Mouse (Mus musculus) adipocyte (in vitro differentiated cells): ENCODE data around the gene Gm6899.
A peak's percentile ranks its signal among the peaks of the same experiment; 100 is the strongest.

Experiments
- DNase-seq: peaks from one replicate; pipeline ENCODE4 v3.0.0-alpha.2; 2016; ENCODE audit warnings: low spot score

Gene Gm6899

DNA sequence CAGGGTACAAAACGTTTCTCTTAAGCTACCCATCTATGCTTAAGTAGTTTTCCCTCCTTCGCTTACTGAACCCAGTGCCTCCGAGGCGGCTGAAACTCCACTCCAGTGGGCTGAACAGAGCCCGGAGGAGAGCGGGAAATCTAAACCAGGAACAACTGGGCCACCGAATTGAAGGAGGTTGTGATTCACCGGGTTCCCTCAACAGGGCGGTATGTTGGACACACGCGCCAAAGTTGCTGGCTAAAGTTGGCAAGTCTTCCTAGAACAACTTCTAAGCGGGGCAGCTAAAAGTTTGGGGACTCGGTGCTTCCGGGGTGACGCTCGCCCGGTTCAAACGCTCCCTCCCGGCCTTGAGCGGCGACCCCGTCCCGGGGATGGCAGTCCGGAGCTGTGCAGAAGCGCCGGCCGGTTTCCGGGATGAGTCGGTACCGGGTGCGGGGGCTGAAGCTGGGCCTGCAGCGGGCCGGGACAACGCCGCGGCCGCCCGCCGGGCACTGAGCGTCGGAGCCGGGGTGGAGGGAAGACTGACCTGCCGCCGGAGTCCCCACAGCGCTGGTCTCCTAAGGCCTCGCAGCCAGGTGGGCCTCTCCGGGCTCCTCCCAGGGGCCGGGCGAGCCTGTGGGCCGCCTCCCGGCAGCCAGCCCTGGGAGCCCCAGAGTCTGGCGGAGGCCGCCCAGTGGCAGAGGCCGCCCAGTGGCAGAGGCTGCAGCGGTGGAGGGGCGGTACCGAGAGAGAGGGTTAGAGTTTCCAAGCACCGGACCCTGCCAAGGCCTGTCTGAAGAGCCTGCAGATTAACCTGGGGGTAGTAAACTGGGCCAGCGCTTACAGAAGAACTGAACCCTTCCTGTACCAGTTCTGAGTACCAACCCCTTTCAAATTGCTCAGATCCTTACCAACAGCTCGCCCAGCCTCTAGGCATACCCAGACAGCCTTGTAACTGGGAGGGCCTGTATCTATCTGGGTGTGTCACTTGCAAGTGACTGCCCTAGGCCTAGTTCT is at the start of gene Gm6899, which contains the start of gene Vrk2:
Gene Gm6899, plus strand, starts transcription at position 181 of the 999 bp plus-strand sequence.
Gene Vrk2, minus strand, starts transcription at position 939 of the 999 bp plus-strand sequence.
- DNase-seq: peak; percentile 85

GRCm38 (mm10) chr11:26551551-26551950 is 41.5 kb upstream of the Gm6899 start:
- no peak for DNase-seq

GRCm38 (mm10) chr11:26585409-26586366 is 7.4 kb upstream of the Gm6899 start:
- no peak for DNase-seq

GRCm38 (mm10) chr11:26586367-26587183 is 6.5 kb upstream of the Gm6899 start:
- DNase-seq: no peak

- no peak for DNase-seq
Measured at GRCm38 (mm10) chr11:26587184-26587524, 5.9 kb upstream of the Gm6899 start.

GRCm38 (mm10) chr11:26592395-26593053 is 517 bp upstream of the Gm6899 start:
- DNase-seq: no peak

DNA sequence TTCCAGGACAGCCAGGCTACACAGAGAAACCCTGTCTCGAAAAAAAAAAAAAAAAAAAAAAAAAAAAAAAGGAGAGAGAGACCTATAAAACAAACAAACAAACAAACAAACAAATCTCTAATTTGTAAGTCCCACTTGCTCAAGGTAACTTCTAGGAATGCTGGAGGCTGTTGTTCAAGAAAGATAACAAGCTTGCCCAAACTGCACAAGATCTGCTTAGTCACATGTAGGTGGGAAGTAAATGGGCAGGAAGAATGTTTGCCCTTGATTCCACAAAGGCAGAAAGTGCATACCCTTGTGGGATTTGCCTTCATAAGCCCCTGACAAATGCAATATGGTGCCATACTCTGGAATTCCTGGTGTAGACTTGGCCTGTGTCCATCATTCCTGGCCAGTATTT is 1.4 kb downstream of the Gm6899 start:
- no peak for DNase-seq

DNA sequence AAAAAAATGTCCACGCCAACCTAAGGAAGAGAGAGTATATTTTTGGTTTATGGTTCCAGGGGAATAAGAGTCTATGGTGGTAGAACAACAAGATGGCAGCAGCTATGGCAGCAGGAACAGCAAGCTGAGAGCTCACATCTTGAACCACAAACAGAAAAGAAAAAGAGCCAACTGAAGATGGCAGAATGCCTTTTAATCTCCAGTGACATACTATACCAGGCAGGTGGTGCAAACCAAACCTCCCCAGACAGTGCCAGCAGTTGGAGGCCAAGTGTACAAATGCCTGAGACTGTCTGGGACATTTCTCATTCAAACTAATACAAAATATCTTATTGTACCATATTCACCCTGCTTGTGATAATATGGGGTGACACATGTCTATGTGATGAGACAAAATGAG is 3.1 kb downstream of the Gm6899 start:
- no peak for DNase-seq

- no peak for DNase-seq
Measured at GRCm38 (mm10) chr11:26597145-26597544, 4.1 kb downstream of the Gm6899 start.

- no peak for DNase-seq
Measured at GRCm38 (mm10) chr11:26597761-26598160, 4.7 kb downstream of the Gm6899 start.

DNA sequence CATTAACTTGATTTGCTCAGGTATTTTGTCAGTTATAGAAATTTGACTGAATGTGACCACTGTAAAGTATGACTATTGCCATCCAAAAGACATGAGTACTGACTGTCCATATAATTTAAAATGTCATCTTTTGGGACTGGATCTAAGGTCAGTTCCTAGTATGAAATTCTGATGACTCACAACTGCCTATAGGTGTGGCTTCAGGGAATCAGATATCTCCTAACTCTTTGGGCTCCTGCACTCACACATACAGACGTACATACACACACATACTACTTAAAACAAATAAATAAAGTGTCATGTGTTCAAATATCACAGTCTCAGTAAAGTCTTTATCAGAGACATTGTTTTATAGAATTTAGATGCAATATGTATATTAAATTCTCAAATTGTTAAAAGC is 5.8 kb downstream of the Gm6899 start:
- no peak for DNase-seq

- no peak for DNase-seq
Measured at GRCm38 (mm10) chr11:26600692-26601091, 7.7 kb downstream of the Gm6899 start.

DNA sequence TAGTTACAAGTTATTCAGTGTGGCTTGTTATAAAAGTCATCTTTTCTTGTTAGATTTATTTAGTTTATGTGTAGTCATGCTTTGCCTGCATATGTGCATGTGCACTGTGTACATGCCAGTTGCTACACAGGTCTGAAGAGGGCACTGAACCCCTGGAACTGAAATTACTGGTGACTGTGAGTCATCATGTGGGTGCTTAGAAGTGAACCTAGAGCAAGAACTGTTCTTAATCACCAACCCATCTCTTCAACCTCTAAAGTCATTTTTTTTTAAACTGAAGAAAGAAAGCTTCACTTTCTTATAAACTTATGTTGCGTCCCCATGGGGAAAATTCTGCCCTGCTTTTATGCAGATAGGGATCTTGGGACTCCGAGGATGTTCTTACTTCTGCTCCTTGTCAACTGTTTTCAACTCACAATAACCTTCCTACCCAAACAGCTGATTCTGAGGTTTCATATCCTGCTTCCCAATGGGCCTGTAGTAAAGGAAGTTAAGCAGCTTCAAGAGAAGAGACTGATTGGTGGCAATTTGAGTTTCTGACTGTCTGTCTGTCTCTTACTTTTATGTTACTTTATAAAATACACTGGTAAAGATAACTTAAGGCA is 8.6 kb downstream of the Gm6899 start:
- no peak for DNase-seq

DNA sequence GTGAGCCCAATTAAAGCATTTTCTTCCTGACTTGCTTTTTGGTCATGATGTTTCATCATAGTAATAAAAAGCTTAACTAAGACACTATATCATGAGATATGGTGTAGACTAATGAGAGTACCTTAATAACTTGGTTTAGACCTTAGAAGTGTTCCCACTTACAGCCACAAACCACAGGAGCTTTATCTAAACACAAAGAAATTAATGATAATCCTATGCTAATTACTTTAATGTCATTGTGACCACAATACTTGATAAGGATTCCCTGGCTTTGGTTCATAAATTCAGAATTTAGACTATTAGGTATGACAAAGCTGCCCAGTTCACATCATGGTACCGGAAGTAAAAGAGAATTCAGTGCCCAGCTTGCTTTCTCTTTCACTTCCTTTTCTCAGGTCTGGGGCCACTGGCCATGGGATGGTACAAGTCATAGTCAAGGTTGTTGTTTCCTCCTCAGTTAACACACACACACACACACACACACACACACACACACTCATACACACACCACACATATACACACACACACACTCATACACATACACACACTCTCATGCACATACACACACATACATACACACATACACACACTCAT is 11.1 kb downstream of the Gm6899 start:
- no peak for DNase-seq

DNA sequence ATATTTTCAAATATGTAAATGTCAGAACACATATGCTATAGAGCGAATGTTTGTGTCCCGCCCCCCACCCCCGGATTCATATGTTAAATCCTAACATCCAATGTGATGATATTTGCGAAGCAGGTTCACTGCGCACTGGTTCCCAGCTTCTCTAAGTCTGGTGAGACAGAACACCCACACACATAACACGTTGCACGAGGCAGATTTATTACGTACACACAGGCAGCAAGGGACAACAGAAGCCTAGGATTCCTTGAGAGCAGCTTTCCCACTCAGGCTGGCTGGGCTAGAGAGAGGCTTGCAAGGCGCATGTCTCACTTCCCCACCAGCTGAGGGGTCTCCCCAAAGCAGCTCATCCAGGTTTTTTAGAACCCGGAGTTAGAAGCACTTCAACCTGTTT is 15.8 kb downstream of the Gm6899 start:
- DNase-seq: no peak

- DNase-seq: no peak
Measured at GRCm38 (mm10) chr11:26618475-26619223, 25.6 kb downstream of the Gm6899 start.

DNA sequence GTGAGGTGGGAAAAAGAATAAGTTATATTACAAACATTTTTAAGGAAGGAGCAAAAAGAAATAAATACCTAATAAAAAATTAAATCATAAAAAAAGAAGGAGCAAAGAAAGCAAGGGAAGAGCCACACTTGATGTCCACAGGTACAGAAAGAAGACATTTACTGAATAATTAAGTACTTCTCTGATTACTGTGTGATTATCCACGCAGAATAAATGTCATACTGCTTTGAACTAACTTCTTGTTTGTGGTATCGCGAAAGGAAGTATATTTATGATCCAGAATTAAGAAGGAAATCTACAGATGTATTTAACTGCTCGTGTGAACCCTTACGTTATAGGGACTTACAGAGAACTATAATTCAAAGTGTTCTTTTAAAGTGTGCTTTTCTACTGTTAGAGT is 29.7 kb downstream of the Gm6899 start:
- DNase-seq: no peak

- no peak for DNase-seq
Measured at GRCm38 (mm10) chr11:26636239-26636638, 43.2 kb downstream of the Gm6899 start.

DNA sequence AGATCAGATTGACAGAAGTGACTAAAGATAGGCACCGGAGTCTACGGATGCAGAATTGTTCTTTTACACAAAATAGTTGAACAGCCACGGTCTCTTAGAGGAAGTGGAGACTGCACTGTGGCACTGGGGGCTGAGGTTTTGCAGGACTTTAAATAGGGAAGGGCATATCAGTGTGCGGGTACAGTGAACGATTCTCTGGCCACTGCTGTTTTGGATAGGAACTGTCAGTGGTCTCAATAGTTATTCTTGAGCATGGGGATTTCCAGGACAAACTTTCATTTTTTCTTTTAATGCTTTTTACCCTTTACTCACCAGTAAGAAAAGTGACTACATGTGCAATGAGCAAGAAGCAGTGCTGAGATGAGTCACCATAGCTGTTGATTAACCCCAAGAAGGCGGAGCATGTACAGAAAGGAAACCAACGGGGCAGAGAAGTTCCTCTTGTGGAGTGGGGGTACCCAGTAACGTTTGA is 47.3 kb downstream of the Gm6899 start:
- DNase-seq: no peak
